Mouse (Mus musculus) cerebellum, postnatal 14 days (tissue): Measurements from ENCODE around the gene Mtx2.

ENCODE experiments used
- DNase-seq, 2 experiments: peaks; one replicate each; pipeline ENCODE4 v3.0.0; 2021; ENCODE audit warnings: mixed read lengths in 2 of 2

Gene Mtx2

DNA sequence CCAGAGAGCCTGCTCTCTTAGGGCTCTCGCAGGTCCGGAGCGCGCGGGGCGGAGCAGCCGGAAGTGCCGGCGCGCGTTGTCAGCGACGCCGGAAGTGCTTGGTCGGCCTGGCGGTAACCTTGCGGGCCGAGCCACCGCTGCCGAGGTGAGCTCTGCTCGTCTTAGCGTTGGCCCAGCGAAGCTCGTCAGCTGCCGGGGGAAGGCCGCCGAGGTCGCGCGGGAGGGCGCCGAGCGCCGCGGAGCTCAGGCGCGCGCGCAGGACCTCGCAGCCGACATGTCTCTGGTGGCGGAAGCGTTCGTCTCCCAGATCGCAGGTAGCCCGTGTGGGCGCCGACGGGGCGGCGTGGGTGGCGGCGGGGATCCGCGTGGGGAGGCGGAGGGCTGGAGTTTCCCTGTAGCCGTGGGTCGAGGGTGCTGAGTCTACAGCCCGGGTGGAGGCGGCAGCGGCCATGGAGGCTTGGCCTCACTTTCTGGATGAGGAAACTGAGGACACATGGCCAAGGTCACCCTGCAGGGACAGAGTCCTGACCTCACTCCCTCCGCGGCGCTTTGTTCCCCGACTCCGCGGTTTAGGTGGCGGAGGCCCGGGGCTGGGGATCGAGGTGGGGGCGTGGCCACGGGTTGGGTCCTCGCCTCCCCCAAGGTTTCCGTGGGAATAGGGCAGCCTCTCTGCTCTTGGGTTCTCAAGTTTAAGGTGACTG lies at the start of gene Mtx2:
Gene Mtx2, plus strand, starts transcription at position 74 of the 701 bp plus-strand sequence.
- peak; percentile 82 to 84 for DNase-seq

DNA sequence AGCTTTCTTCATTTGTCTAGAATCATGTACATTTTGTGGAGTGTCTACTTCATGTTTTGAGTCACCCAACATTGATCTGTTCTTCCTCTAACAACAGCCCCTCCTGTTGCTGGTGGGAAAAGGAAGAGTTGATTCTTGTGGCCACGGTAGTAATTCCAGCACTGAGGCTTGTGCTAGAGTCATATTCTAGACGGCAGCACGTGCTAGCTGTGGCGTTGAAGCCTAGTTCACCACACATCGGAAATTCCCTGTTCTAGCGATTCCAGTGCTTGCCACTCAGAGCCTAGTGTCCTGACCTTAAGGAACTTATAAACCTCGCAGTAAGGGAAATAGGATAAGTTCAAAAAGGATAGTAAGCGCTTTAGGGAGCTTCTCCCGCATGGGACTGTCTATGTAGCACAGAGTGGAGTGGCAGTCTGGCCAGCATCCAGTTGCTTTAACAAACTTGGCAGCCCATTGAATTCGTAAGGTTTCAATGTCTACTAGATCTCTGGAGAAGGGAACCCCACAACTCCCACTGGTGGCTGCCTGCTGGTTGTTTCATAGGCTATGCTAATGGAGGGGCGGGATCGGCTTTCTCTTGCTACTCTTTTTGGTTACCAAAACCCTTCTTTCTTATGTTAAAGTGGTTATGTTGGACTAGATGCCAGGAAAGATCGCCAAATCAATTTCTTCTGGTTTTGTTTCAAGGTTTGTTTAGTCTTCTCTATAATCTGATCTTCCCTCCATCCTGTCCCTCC lies 47.9 kb upstream of the Mtx2 start:
- DNase-seq: no peak

DNA sequence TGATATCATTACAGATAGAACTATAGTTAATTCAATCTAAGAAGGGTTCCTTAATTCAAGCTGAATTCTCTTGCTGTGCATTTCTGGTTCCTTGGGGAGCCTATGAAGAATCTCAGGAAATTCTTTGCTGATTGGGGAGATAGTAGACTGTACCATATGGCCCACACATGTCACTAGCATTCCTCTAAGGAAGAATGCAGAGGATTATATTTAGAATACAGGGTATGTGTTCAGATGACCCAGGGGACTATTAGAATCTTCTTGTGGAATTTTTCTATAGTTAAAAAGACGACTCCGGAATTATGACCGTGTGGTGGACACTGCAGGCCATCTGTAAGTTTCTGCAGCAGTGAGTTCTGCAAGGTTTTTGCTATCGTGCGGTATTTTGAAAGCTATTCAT lies 44.2 kb upstream of the Mtx2 start:
- no peak for DNase-seq

DNA sequence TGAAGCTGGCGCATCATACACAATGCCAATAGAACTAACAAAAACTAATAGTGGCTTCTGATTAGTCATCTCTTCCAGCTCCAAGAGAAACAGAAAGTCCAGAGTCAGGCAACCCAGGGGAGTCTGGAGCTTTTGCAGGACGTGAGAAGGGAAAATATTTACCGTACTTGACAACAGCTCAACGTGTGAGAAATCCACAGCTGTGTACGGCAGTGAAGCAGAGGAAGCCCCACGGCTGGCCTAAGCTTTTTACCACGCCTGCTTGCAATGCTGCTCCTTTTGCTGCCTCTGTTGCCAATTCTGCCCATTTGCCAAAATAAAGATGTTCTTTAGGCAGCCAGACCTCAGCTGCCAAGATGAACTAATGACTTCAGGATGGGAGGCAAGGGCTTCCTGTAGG lies 30.1 kb upstream of the Mtx2 start:
- DNase-seq: no peak

GRCm38 (mm10) chr2:74808431-74808830 lies 17.2 kb upstream of the Mtx2 start:
- no peak for DNase-seq

DNA sequence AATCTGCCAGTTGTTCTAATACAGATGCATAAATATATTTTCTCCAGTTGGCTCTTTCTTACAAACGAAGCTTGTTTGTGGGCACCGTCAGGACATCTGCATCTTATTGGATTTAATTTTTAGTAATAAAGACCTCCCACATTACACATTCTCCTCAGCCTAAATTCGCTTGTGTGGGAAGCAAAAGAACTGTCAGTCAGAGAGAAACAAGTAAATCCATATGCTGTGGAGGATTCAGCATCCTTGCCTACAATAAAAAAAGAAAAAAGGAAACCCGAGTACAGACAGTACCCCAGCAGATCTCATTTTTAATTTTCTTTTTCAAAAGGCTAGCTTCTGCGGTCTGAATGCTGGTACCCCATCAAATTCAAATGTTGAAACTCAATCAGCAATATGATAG lies 2.9 kb upstream of the Mtx2 start:
- no peak for DNase-seq

DNA sequence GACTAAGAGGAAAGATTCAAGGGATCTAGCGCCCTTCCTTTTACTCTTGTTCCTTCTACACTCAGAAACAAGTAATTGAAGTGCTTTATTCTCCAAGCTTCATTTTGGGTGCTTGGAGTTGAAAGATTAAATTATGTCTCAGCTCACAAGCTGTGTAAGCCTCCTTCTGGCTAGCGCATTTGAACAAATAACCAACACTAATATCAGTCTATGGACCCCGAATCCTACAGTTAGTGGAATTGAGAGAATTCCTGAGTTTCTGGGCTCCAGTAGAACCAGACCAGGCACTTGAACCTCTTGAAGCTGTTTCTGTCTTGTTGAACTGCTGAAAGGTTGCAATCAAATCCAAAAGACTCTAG lies 253 bp upstream of the Mtx2 start:
- no peak for DNase-seq

- DNase-seq: no peak
Measured at GRCm38 (mm10) chr2:74846992-74847391, 21.4 kb downstream of the Mtx2 start.

- DNase-seq: no peak
Measured at GRCm38 (mm10) chr2:74847516-74847915, 21.9 kb downstream of the Mtx2 start.

- peak; percentile 12 to 64 for DNase-seq
Measured at GRCm38 (mm10) chr2:74850036-74850435, 24.4 kb downstream of the Mtx2 start.

DNA sequence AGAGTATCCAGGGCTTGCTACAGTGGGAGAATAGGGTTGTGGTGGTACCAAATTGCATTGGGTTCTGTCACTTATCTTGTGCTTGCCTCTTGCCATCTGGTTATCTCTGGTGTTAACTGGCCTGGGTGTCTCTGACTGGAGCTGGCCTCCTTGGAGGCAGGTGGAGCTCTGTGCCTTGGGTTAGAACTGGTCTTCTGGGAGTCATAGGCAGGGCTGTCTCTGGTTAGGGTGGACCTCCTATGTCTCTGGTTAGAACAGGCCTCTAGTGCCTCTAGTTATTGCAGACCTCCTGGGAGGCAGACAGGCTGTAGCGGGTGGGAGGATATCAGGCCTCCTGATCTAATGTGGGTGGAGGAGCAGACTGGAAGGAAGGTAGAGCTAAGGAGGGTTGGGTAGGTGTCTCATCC lies 36.5 kb downstream of the Mtx2 start:
- no peak for DNase-seq

- DNase-seq: no peak
Measured at GRCm38 (mm10) chr2:74865414-74865813, 39.8 kb downstream of the Mtx2 start.

DNA sequence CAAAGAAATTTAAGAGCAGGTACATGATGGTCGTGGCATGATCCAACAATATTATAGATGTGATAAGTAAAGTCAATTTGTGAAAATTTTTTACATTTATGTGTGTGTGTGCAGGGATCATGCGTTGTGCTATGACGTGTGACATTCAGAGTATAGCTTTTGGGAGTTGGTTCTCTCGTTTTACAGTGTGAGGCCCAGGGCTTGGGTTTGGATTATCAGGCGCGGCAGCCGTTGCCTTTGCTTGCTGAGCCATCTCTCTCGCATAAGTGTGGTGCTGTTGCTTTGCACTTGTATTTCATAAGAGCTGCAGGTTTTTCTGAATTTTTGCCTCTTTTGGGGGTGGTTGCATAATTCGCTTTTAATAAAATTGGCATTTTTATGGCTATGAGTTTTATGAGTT lies 48.4 kb downstream of the Mtx2 start:
- no peak for DNase-seq

- no peak for DNase-seq
Measured at GRCm38 (mm10) chr2:74884357-74884756, 58.8 kb downstream of the Mtx2 start.

- DNase-seq: no peak
Measured at GRCm38 (mm10) chr2:74891868-74892267, 66.3 kb downstream of the Mtx2 start.

DNA sequence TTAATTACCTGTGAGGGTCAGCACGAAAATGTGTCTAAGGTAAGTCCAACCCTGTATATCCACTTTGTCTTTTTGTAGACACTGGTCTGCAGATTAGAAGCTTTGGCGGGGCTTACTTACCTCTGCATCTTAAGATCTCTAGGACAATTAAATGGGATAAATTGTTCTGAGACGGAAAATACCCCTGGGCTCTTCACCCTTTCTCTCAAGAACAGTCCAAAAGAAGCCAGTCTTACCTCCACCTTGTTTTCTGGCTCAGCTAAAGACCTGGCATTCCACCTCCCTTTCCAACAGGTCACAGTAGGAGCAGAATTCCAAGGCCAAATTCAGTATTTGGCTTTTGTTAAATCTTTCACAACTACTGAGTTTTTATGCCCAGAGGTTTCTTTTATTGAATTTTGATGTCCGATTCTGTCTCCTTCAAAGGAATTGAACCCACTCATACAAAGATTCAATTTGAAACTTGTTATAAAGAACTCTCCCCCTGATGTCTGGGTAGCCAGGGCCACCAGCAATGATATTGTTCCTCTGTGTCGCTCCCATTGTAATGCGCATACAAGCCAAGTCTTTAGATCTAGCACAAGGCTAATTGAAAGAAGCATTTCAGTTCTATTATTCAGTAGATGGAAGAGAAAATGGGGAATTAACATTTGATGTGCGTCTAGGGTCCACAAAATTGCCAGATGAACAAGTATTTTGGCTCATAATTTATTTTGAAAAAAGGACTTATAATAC lies 67.4 kb downstream of the Mtx2 start:
- DNase-seq: peak in 1 of 2 experiments; percentile 44

- DNase-seq: no peak
Measured at GRCm38 (mm10) chr2:74894061-74894460, 68.5 kb downstream of the Mtx2 start.

- DNase-seq: no peak
Measured at GRCm38 (mm10) chr2:74899973-74900372, 74.4 kb downstream of the Mtx2 start.

DNA sequence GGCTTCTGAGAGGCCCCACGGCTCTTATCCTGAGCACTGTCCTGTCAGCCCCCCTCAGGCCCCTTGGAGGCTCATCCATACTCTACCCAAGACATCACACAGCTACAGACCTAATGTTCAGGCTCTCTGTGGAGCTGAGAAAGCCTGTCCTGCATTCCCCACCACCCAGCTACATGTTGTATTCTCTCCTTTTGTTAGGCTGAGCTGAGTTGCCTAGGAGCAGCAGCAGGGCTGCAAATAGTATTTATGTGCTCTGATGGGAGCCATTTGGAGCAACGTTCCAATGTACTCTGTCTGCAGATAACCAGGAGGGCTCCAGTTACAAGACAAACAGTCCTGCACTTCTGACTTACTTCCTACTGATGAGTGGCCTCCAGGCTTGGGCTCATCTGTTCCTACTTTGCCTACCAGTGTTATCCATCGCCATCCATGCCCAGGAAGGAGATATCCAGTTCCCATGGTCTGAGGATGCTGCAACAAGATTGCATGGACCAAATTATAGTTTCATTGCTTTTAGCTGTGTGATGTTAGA lies 76.2 kb downstream of the Mtx2 start:
- no peak for DNase-seq

GRCm38 (mm10) chr2:74907368-74908291 lies 82.0 kb downstream of the Mtx2 start:
- peak; percentile 14 to 16 for DNase-seq

DNA sequence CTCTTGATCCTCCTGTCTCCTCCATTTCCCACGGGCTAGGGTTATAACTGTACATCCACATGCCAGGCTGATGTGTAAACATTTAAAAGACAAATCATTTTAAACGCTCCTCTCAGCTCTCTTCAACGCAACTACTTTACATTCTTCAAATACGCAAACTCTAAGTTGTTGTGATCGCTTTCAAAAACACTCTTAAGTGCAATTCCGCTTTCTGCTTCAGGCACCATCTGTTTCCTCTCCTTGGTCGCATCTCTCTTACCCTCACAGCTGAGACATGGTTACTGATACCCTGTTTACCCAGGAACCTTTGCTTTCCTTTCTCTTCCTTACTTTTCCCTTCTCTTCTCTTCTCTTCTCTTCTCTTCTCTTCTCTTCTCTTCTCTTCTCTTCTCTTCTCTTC lies 86.4 kb downstream of the Mtx2 start:
- no peak for DNase-seq

- DNase-seq: no peak
Measured at GRCm38 (mm10) chr2:74917880-74918537, 92.4 kb downstream of the Mtx2 start.
